Mouse (Mus musculus) lung, postnatal 0 days (tissue): ENCODE measurements around the gene Maco1. TPM values are rescaled to one million over a fixed set of nuclear protein-coding genes. Genes with fewer than 3 reads are reported as not detected.
A peak's percentile ranks its signal among the peaks of the same experiment; 100 is the strongest.

Source experiments
- ATAC-seq: fragments of 200-750 bp; cut with Nextera tagmentation; 2 replicates; pipeline ENCODE4 v1.8.0; 2017; ENCODE audit warnings: moderate library complexity
- DNase-seq: peaks from one replicate; pipeline ENCODE4 v3.0.0-alpha.2; 2016; ENCODE audit warnings: low spot score
- H3K27ac ChIP-seq: fragments of 300-500 bp; sonication (generic); 2 replicates; pipeline ENCODE4 v1.5.1; 2014; ENCODE audit warnings: antibody characterized with exemption, mild to moderate bottlenecking, low read length, mixed read lengths
- H3K27me3 ChIP-seq: fragments of 300-500 bp; sonication (generic); replicated peaks from 2 replicates; pipeline ENCODE4 v1.6.1; 2014; ENCODE audit warnings: low read length, mixed read lengths; ENCODE audit not compliant: insufficient read depth
- H3K36me3 ChIP-seq: fragments of 300-500 bp; sonication (generic); 2 replicates; pipeline ENCODE4 v1.6.1; 2014; ENCODE audit warnings: low read length, mixed read lengths; ENCODE audit not compliant: insufficient read depth
- H3K4me1 ChIP-seq: fragments of 300-500 bp; sonication (generic); 2 replicates; pipeline ENCODE4 v1.6.1; 2014; ENCODE audit warnings: antibody characterized with exemption, low read depth, low read length, mixed read lengths; ENCODE audit not compliant: insufficient read depth
- H3K4me2 ChIP-seq: fragments of 300-500 bp; sonication (generic); replicated peaks from 2 replicates; pipeline ENCODE4 v1.6.1; 2014; ENCODE audit warnings: low read depth, mild to moderate bottlenecking, low read length, moderate library complexity, mixed read lengths
- H3K4me3 ChIP-seq: fragments of 300-500 bp; sonication (generic); 2 replicates; pipeline ENCODE4 v1.5.1; 2014; ENCODE audit warnings: low read depth, low read length
- H3K9ac ChIP-seq: fragments of 300-500 bp; sonication (generic); replicated peaks from 2 replicates; pipeline ENCODE4 v1.6.1; 2014; ENCODE audit warnings: low read depth, mild to moderate bottlenecking
- H3K9me3 ChIP-seq: fragments of 300-500 bp; sonication (generic); 2 replicates; pipeline ENCODE4 v1.6.1; 2016; ENCODE audit warnings: low read length, mixed read lengths
- CTCF ChIP-seq: IDR thresholded peaks from 2 replicates; pipeline ENCODE4 v1.5.1; 2016; ENCODE audit warnings: antibody characterized with exemption, mild to moderate bottlenecking
- EP300 ChIP-seq: IDR thresholded peaks from 2 replicates; pipeline ENCODE4 v1.6.1; 2016; ENCODE audit warnings: antibody characterized with exemption, mild to moderate bottlenecking, control low read depth
- WGBS: fragments of 180-500 bp; shearing (Covaris S2); extraction: QIAGEN DNeasy Blood & Tissue Kit; methylation state at CpG from one replicate; pipeline ENCODE4 v1.1.7; 2014; 5-methylcytosine and 5-hydroxymethylcytosine counted together
- polyA plus RNA-seq: library from polyadenylated mRNA; unstranded; fragments of >200 nt; fragmentation: Nextera tagmentation; extraction: Ambion mirVana; gene quantifications from 2 replicates; pipeline ENCODE4 v1.2.1, GENCODE M21; 2015

Maco1 gene
- polyA plus RNA-seq, 1 experiment from 2014 or later, result 33.1 TPM

DNA sequence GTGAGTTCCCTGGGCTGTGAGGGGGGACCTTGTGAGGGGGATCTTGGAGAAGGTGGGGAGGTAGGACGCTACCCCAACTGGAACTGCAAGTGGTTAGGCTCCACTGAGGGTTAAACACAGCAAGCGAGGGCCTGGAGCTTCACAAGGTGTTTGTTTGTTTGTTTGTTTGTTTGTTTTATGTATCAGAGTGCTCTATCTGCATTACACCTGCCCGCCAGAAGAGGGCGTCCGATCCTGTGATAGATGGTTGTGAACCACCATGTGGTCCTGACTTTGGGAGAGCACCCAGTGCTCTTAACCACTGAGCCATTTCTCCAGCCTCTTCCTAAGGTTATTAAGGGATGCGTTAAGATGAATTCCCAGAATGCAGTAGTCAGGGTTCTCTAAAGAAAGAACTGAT, 26.9 kb upstream of the Maco1 start:
- peak overlapping the region; percentile 41 for H3K4me2 ChIP-seq
- no peaks in the 10 kb centered on the region for H3K27me3 ChIP-seq
- no peak overlapping the region for H3K4me3 ChIP-seq
- TF ChIP-seq CTCF, result peak; percentile 58
- TF ChIP-seq EP300, result no peak
- no peaks in the 10 kb centered on the region for H3K36me3 ChIP-seq
- H3K27ac ChIP-seq, result no peak overlapping the region
- 38% methylated on average over 6 of the region's 6 CpGs for WGBS
- no peak for DNase-seq
- ATAC-seq, result no peak
- no peak overlapping the region for H3K9ac ChIP-seq
- no peaks in the 10 kb centered on the region for H3K9me3 ChIP-seq
- no peaks in the 10 kb centered on the region for H3K4me1 ChIP-seq

DNA sequence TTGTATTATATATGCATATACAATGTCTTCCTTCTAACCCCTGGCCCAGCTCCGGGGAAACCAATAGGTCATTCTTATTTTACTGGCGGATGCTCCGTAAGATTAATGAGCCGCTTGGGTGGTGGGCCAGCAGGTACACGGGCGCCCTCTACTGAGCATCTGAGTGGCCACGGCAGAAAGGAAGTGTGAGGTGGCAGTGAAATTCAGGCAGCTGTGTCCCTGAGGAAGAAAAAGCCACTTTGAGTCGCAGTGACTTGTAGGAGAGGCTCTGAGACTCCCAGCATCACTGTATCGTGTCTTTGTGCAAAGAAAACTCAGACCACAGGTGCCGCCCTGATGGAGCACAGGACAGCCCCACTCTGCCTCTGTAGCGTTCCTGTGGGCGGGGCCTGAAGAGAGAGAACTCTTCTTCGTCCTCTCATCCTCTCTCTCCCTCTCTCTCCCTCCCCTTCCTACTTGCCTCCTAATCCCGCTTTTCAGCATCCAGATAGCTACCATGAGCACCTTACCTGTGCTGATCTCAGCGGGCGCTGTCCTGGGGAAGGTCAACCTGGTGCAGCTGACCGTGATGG, 26.4 kb upstream of the Maco1 start:
- WGBS, result 4% methylated on average over 17 of the region's 17 CpGs
- ATAC-seq (peak; percentile 41; the same call in 1 of the 2 replicates), DNase-seq (peak; percentile 76)
- H3K4me2 ChIP-seq, result peak overlapping the region; percentile 41
- H3K4me1 ChIP-seq, result no peaks in the 10 kb centered on the region
- TF ChIP-seq CTCF (peak; percentile 86), EP300 (no peak)
- H3K4me3 ChIP-seq, result no peak overlapping the region
- H3K36me3 ChIP-seq, result no peaks in the 10 kb centered on the region
- H3K9ac ChIP-seq, result no peak overlapping the region
- no peaks in the 10 kb centered on the region for H3K27me3 ChIP-seq
- no peaks in the 10 kb centered on the region for H3K9me3 ChIP-seq
- H3K27ac ChIP-seq, result no peak overlapping the region

DNA sequence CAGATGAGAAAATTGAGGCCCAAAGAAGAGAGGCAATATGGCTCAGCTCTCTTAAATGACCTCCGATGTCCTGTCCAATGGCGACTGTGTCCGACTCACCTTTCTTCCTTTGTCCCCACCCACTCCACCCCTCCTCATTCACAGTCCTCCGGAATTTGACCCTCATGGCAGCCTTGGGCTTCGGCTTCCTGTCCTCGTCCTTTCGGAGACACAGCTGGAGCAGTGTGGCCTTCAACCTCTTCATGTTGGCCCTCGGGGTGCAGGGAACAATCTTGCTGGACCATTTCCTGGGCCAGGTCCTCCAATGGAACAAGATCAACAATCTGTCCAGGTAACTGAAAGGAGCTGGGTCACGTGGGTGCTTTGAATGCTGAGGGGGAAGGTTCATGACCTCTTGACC, 23.0 kb upstream of the Maco1 start:
- Histone ChIP-seq H3K9me3 (no peaks in the 10 kb centered on the region), H3K4me1 (no peaks in the 10 kb centered on the region), H3K36me3 (no peaks in the 10 kb centered on the region), H3K27me3 (no peaks in the 10 kb centered on the region), H3K9ac (no peak overlapping the region), H3K4me2 (no peak overlapping the region), H3K27ac (no peak overlapping the region), H3K4me3 (no peak overlapping the region)
- ATAC-seq (no peak), DNase-seq (no peak)
- TF ChIP-seq EP300 (no peak), CTCF (no peak)
- 62% methylated on average over 9 of the region's 9 CpGs for WGBS

DNA sequence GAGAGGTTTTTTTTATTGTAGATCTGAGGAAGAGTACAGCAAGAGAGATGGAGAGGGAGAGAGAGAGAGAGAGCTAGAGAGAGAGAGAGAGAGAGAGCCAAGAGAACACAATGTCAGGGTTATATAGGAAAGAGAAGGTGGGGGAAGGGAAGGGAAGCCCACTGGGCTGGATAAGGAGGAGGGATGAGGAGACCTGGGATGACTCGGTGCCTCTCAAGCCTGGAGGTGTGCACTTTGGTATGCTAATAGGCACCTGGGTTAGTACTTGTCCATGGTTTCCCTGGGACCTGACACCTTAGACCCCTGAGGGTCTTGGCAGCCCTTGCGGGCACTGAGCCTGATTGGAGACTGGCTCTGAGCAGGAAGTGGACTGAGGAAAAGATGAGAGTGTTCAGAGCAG, 18.8 kb upstream of the Maco1 start:
- no peak overlapping the region for H3K27ac ChIP-seq
- TF ChIP-seq CTCF (no peak), EP300 (no peak)
- no peak overlapping the region for H3K4me2 ChIP-seq
- H3K4me1 ChIP-seq, result no peaks in the 10 kb centered on the region
- 40% methylated on average over 2 of the region's 2 CpGs for WGBS
- H3K9me3 ChIP-seq, result no peaks in the 10 kb centered on the region
- ATAC-seq (no peak), DNase-seq (no peak)
- no peak overlapping the region for H3K4me3 ChIP-seq
- H3K27me3 ChIP-seq, result 0 out of 2 replicates have a peak, but pooled peaks cover 3% of the 10 kb centered on the region
- H3K36me3 ChIP-seq, result no peaks in the 10 kb centered on the region
- H3K9ac ChIP-seq, result no peak overlapping the region

DNA sequence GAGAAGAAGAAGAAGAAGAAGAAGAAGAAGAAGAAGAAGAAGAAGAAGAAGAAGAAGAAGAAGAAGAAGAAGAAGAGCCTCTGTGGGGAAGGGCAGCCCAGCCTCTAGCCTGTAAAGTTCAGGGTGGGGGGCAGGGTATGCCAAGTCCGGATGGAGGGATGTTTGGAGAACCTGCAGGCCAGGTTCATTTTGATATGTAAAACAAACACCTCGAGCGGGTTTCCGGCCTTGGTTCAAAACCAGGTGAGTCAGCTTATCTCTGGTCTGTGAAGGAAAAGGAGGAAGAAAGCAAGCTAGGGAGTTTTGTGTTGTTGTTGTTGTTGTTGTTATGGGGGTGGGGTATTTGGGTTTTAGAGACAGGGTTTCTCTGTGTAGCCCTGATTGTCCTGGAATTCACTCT, 18.3 kb upstream of the Maco1 start:
- no peaks in the 10 kb centered on the region for H3K36me3 ChIP-seq
- TF ChIP-seq EP300, result no peak
- ATAC-seq, result no peak
- no peak overlapping the region for H3K27ac ChIP-seq
- no peaks in the 10 kb centered on the region for H3K9me3 ChIP-seq
- no peak overlapping the region for H3K4me3 ChIP-seq
- H3K4me1 ChIP-seq, result no peaks in the 10 kb centered on the region
- WGBS, result 18% methylated on average over 4 of the region's 4 CpGs
- no peak overlapping the region for H3K9ac ChIP-seq
- 0 out of 2 replicates have a peak, but pooled peaks cover 3% of the 10 kb centered on the region for H3K27me3 ChIP-seq
- no peak overlapping the region for H3K4me2 ChIP-seq
- DNase-seq, result no peak

DNA sequence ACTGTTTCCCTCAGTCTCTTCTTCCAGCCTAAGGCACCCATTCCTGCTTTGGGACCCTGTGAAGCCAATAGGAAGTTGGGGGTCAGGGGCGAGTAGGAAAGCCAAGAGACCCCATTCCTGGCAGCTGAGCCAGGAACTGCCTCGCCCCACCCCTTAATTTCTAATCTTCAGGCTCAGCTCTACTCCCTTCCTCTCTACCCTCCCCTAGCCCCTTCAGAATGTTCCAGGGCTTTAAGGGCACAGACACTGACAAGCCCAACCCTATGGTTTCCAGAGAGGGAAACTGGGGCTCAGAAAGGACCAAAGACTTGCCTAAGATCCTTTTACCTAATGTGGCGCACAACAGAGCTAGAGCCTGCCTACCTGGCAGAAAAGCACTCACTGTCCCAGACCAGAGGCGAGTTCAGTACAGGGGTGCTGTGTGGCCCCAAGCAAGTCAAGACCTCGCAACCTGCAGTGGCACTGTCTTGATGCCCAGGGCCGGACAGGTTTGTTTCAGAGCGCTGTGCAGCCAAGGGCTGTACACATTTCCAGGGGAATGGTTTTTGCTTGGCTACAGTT, 16.8 kb upstream of the Maco1 start:
- ATAC-seq (0 out of 2 replicates have a peak, but pooled peaks have one; percentile 4), DNase-seq (no peak)
- Histone ChIP-seq H3K4me1 (no peaks in the 10 kb centered on the region), H3K4me2 (no peak overlapping the region), H3K4me3 (no peak overlapping the region), H3K9me3 (no peaks in the 10 kb centered on the region), H3K36me3 (no peaks in the 10 kb centered on the region), H3K9ac (no peak overlapping the region), H3K27ac (no peak overlapping the region), H3K27me3 (0 out of 2 replicates have a peak, but pooled peaks cover 3% of the 10 kb centered on the region)
- TF ChIP-seq EP300 (no peak), CTCF (no peak)
- WGBS, result 61% methylated on average over 7 of the region's 7 CpGs
